Mouse (Mus musculus) stomach, postnatal 0 days (tissue): Measurements from ENCODE around the gene Iars2. TPM values are rescaled to one million over a fixed set of nuclear protein-coding genes. Genes with fewer than 3 reads are reported as not detected.
"Not testable (repeated sequence)": the region's sequence is repeated elsewhere in the genome, so short reads cannot be mapped to it uniquely, and the experiment has no call there.

Source experiments
- ATAC-seq: fragments of 200-750 bp; cut with Nextera tagmentation; 2 replicates; pipeline ENCODE4 v1.8.0; 2017; ENCODE audit not compliant: low FRiP score, low TSS enrichment
- DNase-seq: peaks from one replicate; pipeline ENCODE4 v3.0.0-alpha.2; 2016; ENCODE audit warnings: low spot score
- H3K27ac ChIP-seq: fragments of 300-500 bp; sonication (generic); replicated peaks from 2 replicates; pipeline ENCODE4 v1.5.1; 2014; ENCODE audit warnings: mild to moderate bottlenecking, control low read depth
- H3K27me3 ChIP-seq: fragments of 300-500 bp; sonication (generic); 2 replicates; pipeline ENCODE4 v1.6.1; 2014; ENCODE audit warnings: low read length; ENCODE audit not compliant: control insufficient read depth, insufficient read depth
- H3K36me3 ChIP-seq: fragments of 300-500 bp; sonication (generic); 2 replicates; pipeline ENCODE4 v1.6.1; 2014; ENCODE audit warnings: low read length, mixed read lengths; ENCODE audit not compliant: control insufficient read depth, insufficient read depth
- H3K4me1 ChIP-seq: fragments of 300-500 bp; sonication (generic); replicated peaks from 2 replicates; pipeline ENCODE4 v1.6.1; 2014; ENCODE audit warnings: antibody characterized with exemption; ENCODE audit not compliant: control insufficient read depth, insufficient read depth
- H3K4me2 ChIP-seq: fragments of 300-500 bp; sonication (generic); replicated peaks from 2 replicates; pipeline ENCODE4 v1.6.1; 2014; ENCODE audit warnings: low read depth, mild to moderate bottlenecking, control low read depth, moderate library complexity
- H3K4me3 ChIP-seq: fragments of 300-500 bp; sonication (generic); 2 replicates; pipeline ENCODE4 v1.5.1; 2014; ENCODE audit warnings: low read depth, low read length, control low read depth
- H3K9ac ChIP-seq: fragments of 300-500 bp; sonication (generic); 2 replicates; pipeline ENCODE4 v1.6.1; 2014; ENCODE audit warnings: mild to moderate bottlenecking, low read length, control low read depth, mixed read lengths
- H3K9me3 ChIP-seq: fragments of 300-500 bp; sonication (generic); 2 replicates; pipeline ENCODE4 v1.6.1; 2016; ENCODE audit warnings: low read length; ENCODE audit not compliant: control insufficient read depth
- CTCF ChIP-seq: IDR thresholded peaks from 2 replicates; pipeline ENCODE4 v1.5.1; 2016; ENCODE audit warnings: antibody characterized with exemption, low read depth, mild to moderate bottlenecking, moderate library complexity
- EP300 ChIP-seq: optimal IDR thresholded peaks from 2 replicates; pipeline ENCODE3; 2016; ENCODE audit warnings: antibody characterized with exemption
- WGBS: fragments of 180-500 bp; shearing (Covaris S2); extraction: QIAGEN DNeasy Blood & Tissue Kit; methylation state at CpG from one replicate; pipeline ENCODE4 v1.1.7; 2014; 5-methylcytosine and 5-hydroxymethylcytosine counted together
- polyA plus RNA-seq: library from polyadenylated mRNA; unstranded; fragments of >200 nt; fragmentation: Nextera tagmentation; extraction: Ambion mirVana; gene quantifications from 2 replicates; pipeline ENCODE4 v1.2.1, GENCODE M21; 2015

The Iars2 gene
- polyA plus RNA-seq, 1 experiment from 2014 or later = 25.5 TPM

DNA sequence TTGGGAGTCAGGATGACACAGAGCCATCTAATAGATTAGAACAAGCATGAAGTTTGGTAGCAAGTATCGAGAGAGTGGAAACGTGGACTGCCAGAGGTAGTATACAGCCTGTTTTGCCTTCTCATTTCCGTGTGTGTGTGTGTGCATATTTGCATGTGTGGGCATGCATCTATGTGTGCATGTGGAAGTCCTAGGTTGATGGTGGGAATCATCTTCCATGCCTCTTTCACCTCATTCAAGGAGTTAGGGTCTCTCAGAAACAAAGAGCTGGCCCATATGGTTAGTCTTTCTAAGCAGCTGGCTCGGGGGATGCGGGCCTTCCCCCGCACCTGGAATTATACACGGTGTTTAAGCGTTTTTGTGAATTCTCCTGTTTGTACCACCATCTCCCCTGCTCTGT is 655 bp upstream of the Iars2 start:
- no peak for TF ChIP-seq CTCF
- no peak for TF ChIP-seq EP300
- Histone ChIP-seq H3K4me1 (no peaks in the 10 kb centered on the region), H3K36me3 (no peaks in the 10 kb centered on the region; the same call in none of the 2 replicates), H3K27ac (no peak overlapping the region), H3K9ac (no peak overlapping the region), H3K4me3 (no peak overlapping the region), H3K4me2 (no peak overlapping the region), H3K9me3 (no peaks in the 10 kb centered on the region), H3K27me3 (no peaks in the 10 kb centered on the region)
- ATAC-seq = no peak
- WGBS = 88% methylated on average over 8 of the region's 8 CpGs
- no peak for DNase-seq

DNA sequence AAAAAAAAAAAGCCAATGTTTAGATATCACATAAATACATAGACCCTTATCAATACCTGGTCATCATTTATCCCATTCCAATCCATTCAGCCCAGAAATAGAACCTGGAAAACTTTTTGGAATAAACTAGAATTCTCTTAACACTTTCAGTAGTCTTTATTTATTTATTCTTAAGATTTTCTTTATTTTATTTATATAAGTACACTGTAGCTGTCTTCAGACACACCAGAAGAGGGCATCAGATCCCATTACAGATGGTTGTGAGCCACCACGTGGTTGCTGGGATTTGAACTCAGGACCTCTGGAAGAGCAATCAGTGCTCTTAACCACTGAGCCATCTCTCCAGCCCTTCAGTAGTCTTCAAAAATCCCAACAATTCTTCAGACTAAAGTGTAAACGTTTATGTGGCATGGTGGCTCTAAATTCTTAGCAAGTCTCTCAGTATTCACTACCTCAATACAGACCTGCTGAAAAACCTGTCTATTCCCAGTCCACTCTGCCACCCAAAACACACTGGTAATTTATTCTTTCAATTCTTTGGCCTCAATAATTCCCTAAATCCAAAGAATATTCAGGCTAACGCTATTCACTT is 1.3 kb downstream of the Iars2 start:
- H3K36me3 ChIP-seq = peaks cover 14% of the 10 kb centered on the region

DNA sequence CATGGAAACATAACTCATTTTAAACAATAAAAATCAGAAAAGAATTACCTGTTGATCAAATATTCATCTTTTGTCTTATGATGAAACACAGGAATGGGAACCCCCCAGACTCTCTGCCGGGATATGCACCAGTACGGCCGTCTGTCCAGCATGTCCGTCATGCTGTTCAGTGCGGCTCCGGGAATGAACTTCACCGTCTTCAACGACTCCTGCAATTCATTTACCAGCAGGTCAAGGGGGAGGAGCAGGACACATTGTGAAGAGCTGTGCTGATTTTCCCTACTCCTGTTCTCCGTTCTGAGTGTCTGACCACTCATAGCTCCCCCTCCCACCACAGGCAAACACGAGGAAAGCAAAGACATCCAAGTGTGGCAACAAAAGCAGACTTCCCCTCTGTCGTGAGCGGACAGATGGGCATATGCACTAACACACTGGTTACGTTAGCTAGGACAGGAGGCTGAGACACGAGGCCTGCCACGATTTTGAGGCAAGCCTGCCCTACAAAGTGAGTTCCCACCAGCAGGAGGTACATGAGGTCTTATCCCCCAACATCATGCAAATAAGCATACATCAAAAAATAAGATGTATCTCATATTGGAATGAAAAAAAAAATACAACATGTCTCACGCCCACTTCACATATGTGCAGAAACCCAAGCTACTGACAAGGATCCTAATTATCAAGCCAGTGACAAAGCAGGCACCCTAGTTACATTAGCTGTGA is 13.2 kb downstream of the Iars2 start:
- H3K4me3 ChIP-seq = no peak overlapping the region
- H3K4me2 ChIP-seq = no peak overlapping the region
- H3K4me1 ChIP-seq = no peaks in the 10 kb centered on the region
- DNase-seq (no peak), ATAC-seq (no peak)
- H3K27me3 ChIP-seq = no peaks in the 10 kb centered on the region
- H3K9me3 ChIP-seq = no peaks in the 10 kb centered on the region
- TF ChIP-seq CTCF = no peak
- TF ChIP-seq EP300 = no peak
- peaks cover 24% of the 10 kb centered on the region for H3K36me3 ChIP-seq
- no peak overlapping the region for H3K9ac ChIP-seq
- H3K27ac ChIP-seq = no peak overlapping the region
- 89% methylated on average over 16 of the region's 16 CpGs for WGBS

More for the DNA sequence above, 1.3 kb downstream of the Iars2 start:
- H3K4me2 ChIP-seq = peak overlapping the region; percentile 83
- DNase-seq, H3K27ac ChIP-seq, H3K27me3 ChIP-seq, H3K4me1 ChIP-seq, ATAC-seq, H3K9me3 ChIP-seq, H3K9ac ChIP-seq: not testable (repeated sequence)
- peak overlapping the region; percentile 95 for H3K4me3 ChIP-seq
- WGBS = 44% methylated on average over 3 of the region's 3 CpGs

GRCm38 (mm10) chr1:185314546-185314945 is 14.7 kb downstream of the Iars2 start:
- peaks cover 17% of the 10 kb centered on the region; the same call in 1 of the 2 replicates for H3K36me3 ChIP-seq
- ATAC-seq = no peak
- no peak overlapping the region for H3K27ac ChIP-seq

DNA sequence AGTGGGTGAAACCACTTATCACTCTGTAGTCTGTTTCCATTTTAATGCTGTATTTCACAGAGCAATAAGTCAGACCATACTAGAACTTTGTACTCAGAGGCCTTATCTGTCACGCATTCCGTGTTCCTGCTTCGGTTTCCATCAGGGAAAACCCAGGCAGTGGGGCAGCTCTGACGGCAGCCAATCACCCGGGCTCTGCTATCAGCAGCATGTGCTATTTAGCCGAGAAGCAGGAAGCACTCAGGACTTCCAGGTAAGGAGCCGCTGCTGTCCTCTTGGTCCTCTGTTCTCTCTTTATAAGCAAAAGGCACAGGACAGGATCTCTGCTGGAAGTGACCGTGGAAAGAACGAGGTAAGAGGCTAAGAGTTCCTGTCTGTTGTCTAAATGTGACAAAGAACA is 17.2 kb downstream of the Iars2 start:
- H3K4me2 ChIP-seq = peak overlapping the region; percentile 14; the same call in 1 of the 2 replicates
- DNase-seq = peak; percentile 86
- no peak for TF ChIP-seq EP300
- no peak for TF ChIP-seq CTCF
- H3K9ac ChIP-seq = no peak overlapping the region
- H3K27me3 ChIP-seq = no peaks in the 10 kb centered on the region
- peaks cover 12% of the 10 kb centered on the region; the same call in 1 of the 2 replicates for H3K36me3 ChIP-seq
- H3K27ac ChIP-seq = peak overlapping the region; percentile 73
- H3K4me1 ChIP-seq = no peaks in the 10 kb centered on the region
- 75% methylated on average over 9 of the region's 9 CpGs for WGBS
- no peaks in the 10 kb centered on the region for H3K9me3 ChIP-seq
- ATAC-seq = peak; percentile 88
- H3K4me3 ChIP-seq = no peak overlapping the region

More at GRCm38 (mm10) chr1:185314546-185314945, 14.7 kb downstream of the Iars2 start:
- no peak overlapping the region for H3K4me3 ChIP-seq
- 91% methylated on average over 4 of the region's 4 CpGs for WGBS
- TF ChIP-seq CTCF (no peak), EP300 (no peak)
- H3K9me3 ChIP-seq = no peaks in the 10 kb centered on the region
- no peak for DNase-seq
- H3K27me3 ChIP-seq = no peaks in the 10 kb centered on the region
- no peak overlapping the region for H3K9ac ChIP-seq
- H3K4me1 ChIP-seq = no peaks in the 10 kb centered on the region
- no peak overlapping the region for H3K4me2 ChIP-seq

DNA sequence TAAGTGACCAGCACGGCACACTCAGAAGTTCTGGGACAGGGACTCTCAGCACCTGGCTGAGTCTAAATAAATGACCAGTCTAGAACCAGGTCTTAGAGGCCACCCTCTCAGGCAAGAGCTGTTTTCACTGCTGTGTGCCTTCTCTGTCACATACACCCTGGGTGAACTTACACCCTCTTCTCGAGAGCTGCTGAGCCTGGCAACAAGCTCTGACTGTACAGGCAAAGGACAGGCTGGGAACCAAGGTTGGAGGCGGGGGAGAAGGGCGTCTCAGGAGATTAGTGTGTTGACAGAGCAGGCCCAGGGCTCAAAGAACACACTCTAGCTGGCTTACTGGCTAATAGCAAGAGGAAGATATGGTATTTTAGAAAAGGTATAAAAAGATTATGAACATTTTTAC is 20.3 kb downstream of the Iars2 start:
- TF ChIP-seq EP300 = no peak
- Histone ChIP-seq H3K27me3 (no peaks in the 10 kb centered on the region), H3K9me3 (no peaks in the 10 kb centered on the region), H3K4me2 (no peak overlapping the region), H3K36me3 (peaks cover 9% of the 10 kb centered on the region; the same call in 1 of the 2 replicates), H3K4me3 (no peak overlapping the region), H3K27ac (peak overlapping the region; percentile 64), H3K9ac (no peak overlapping the region), H3K4me1 (no peaks in the 10 kb centered on the region)
- 41% methylated on average over 4 of the region's 4 CpGs for WGBS
- peak; percentile 83 for DNase-seq
- peak; percentile 89 for ATAC-seq
